Mouse (Mus musculus) liver, adult 2 months (tissue): ENCODE measurements around the gene Ifrd1.

Experiments
- CTCF ChIP-seq: fragments of 200-500 bp; IDR thresholded peaks from 2 replicates; pipeline ENCODE4 v1.5.1; 2011; ENCODE audit warnings: low read depth, low read length, control low read depth
- POLR2A ChIP-seq: fragments of 200-500 bp; IDR thresholded peaks from 2 replicates; pipeline ENCODE4 v1.6.1; 2011; ENCODE audit warnings: low read length, control low read depth; ENCODE audit not compliant: insufficient read depth; ENCODE audit errors: extremely low read depth

- no peak for TF ChIP-seq CTCF
- TF ChIP-seq POLR2A: 0 out of 2 replicates have a peak, but pooled peaks have one; percentile 24
Measured at GRCm38 (mm10) chr12:40222251-40223081, 25.8 kb downstream of the Ifrd1 start.
